Mouse (Mus musculus): ENCODE results near the gene Krtap26-1.

The Krtap26-1 gene

GRCm38 (mm10) chr16:88647358-88647846 is at the start of gene Krtap26-1:
Gene Krtap26-1 (minus strand): TSS chr16:88647796.
- no peaks in the 10 kb centered on the region for H3K27me3 ChIP-seq (ENCODE audit: control insufficient read depth, insufficient read depth, low read length, poor library complexity, severe bottlenecking)
- no peaks in the 10 kb centered on the region for H3K36me3 ChIP-seq (ENCODE audit: control insufficient read depth, insufficient read depth, low read length, poor library complexity, severe bottlenecking)
- DNase-seq (ENCODE audit: low read depth, low spot score) = no peak

- DNase-seq (ENCODE audit: low read depth, low spot score) = no peak
- Histone ChIP-seq H3K36me3 (ENCODE audit: control insufficient read depth, insufficient read depth, low read length, poor library complexity, severe bottlenecking) (no peaks in the 10 kb centered on the region), H3K27me3 (ENCODE audit: control insufficient read depth, insufficient read depth, low read length, poor library complexity, severe bottlenecking) (no peaks in the 10 kb centered on the region)
Measured at GRCm38 (mm10) chr16:88696256-88696655, 48.7 kb upstream of the Krtap26-1 start.

- no peaks in the 10 kb centered on the region for H3K27me3 ChIP-seq (ENCODE audit: control insufficient read depth, insufficient read depth, low read length, poor library complexity, severe bottlenecking)
- no peaks in the 10 kb centered on the region for H3K36me3 ChIP-seq (ENCODE audit: control insufficient read depth, insufficient read depth, low read length, poor library complexity, severe bottlenecking)
- DNase-seq (ENCODE audit: low read depth, low spot score) = no peak
Measured at GRCm38 (mm10) chr16:88681282-88681681, 33.7 kb upstream of the Krtap26-1 start.

- Histone ChIP-seq H3K36me3 (ENCODE audit: control insufficient read depth, insufficient read depth, low read length, poor library complexity, severe bottlenecking) (no peaks in the 10 kb centered on the region), H3K27me3 (ENCODE audit: control insufficient read depth, insufficient read depth, low read length, poor library complexity, severe bottlenecking) (no peaks in the 10 kb centered on the region)
- DNase-seq (ENCODE audit: low read depth, low spot score) = no peak
Measured at GRCm38 (mm10) chr16:88679099-88679498, 31.5 kb upstream of the Krtap26-1 start.

GRCm38 (mm10) chr16:88671571-88671970 is 24.0 kb upstream of the Krtap26-1 start, which contains the start of gene Krtap27-1:
Gene Krtap27-1 (minus strand): TSS chr16:88671671.
- Histone ChIP-seq H3K27me3 (ENCODE audit: control insufficient read depth, insufficient read depth, low read length, poor library complexity, severe bottlenecking) (no peaks in the 10 kb centered on the region), H3K36me3 (ENCODE audit: control insufficient read depth, insufficient read depth, low read length, poor library complexity, severe bottlenecking) (no peaks in the 10 kb centered on the region)
- no peak for DNase-seq (ENCODE audit: low read depth, low spot score)

- no peaks in the 10 kb centered on the region for H3K36me3 ChIP-seq (ENCODE audit: control insufficient read depth, insufficient read depth, low read length, poor library complexity, severe bottlenecking)
- no peaks in the 10 kb centered on the region for H3K27me3 ChIP-seq (ENCODE audit: control insufficient read depth, insufficient read depth, low read length, poor library complexity, severe bottlenecking)
- DNase-seq (ENCODE audit: low read depth, low spot score) = peak; percentile 41
Measured at GRCm38 (mm10) chr16:88657426-88657825, 9.8 kb upstream of the Krtap26-1 start.

GRCm38 (mm10) chr16:88651952-88652351 is 4.4 kb upstream of the Krtap26-1 start:
- H3K27me3 ChIP-seq (ENCODE audit: control insufficient read depth, insufficient read depth, low read length, poor library complexity, severe bottlenecking) = no peaks in the 10 kb centered on the region
- no peaks in the 10 kb centered on the region for H3K36me3 ChIP-seq (ENCODE audit: control insufficient read depth, insufficient read depth, low read length, poor library complexity, severe bottlenecking)
- DNase-seq (ENCODE audit: low read depth, low spot score) = no peak

- Histone ChIP-seq H3K36me3 (ENCODE audit: control insufficient read depth, insufficient read depth, low read length, poor library complexity, severe bottlenecking) (no peaks in the 10 kb centered on the region), H3K27me3 (ENCODE audit: control insufficient read depth, insufficient read depth, low read length, poor library complexity, severe bottlenecking) (no peaks in the 10 kb centered on the region)
- no peak for DNase-seq (ENCODE audit: low read depth, low spot score)
Measured at GRCm38 (mm10) chr16:88651082-88651481, 3.5 kb upstream of the Krtap26-1 start.

- Histone ChIP-seq H3K36me3 (ENCODE audit: control insufficient read depth, insufficient read depth, low read length, poor library complexity, severe bottlenecking) (no peaks in the 10 kb centered on the region), H3K27me3 (ENCODE audit: control insufficient read depth, insufficient read depth, low read length, poor library complexity, severe bottlenecking) (no peaks in the 10 kb centered on the region)
- no peak for DNase-seq (ENCODE audit: low read depth, low spot score)
Measured at GRCm38 (mm10) chr16:88646366-88647111, 1.1 kb downstream of the Krtap26-1 start.

- Histone ChIP-seq H3K36me3 (ENCODE audit: control insufficient read depth, insufficient read depth, low read length, poor library complexity, severe bottlenecking) (no peaks in the 10 kb centered on the region), H3K27me3 (ENCODE audit: control insufficient read depth, insufficient read depth, low read length, poor library complexity, severe bottlenecking) (no peaks in the 10 kb centered on the region)
- DNase-seq (ENCODE audit: low read depth, low spot score) = no peak
Measured at GRCm38 (mm10) chr16:88640053-88640452, 7.5 kb downstream of the Krtap26-1 start.

- no peaks in the 10 kb centered on the region for H3K27me3 ChIP-seq (ENCODE audit: control insufficient read depth, insufficient read depth, low read length, poor library complexity, severe bottlenecking)
- no peaks in the 10 kb centered on the region for H3K36me3 ChIP-seq (ENCODE audit: control insufficient read depth, insufficient read depth, low read length, poor library complexity, severe bottlenecking)
- DNase-seq (ENCODE audit: low read depth, low spot score) = no peak
Measured at GRCm38 (mm10) chr16:88635142-88635541, 12.5 kb downstream of the Krtap26-1 start.

- no peak for DNase-seq (ENCODE audit: low read depth, low spot score)
- H3K36me3 ChIP-seq (ENCODE audit: control insufficient read depth, insufficient read depth, low read length, poor library complexity, severe bottlenecking) = no peaks in the 10 kb centered on the region
Measured at GRCm38 (mm10) chr16:88631474-88631873, 16.1 kb downstream of the Krtap26-1 start.

GRCm38 (mm10) chr16:88627566-88627965 is 20.0 kb downstream of the Krtap26-1 start, which contains the start of gene 2310079G19Rik:
Gene 2310079G19Rik (minus strand): TSS chr16:88627666.
- Histone ChIP-seq H3K36me3 (ENCODE audit: control insufficient read depth, insufficient read depth, low read length, poor library complexity, severe bottlenecking) (no peaks in the 10 kb centered on the region), H3K27me3 (ENCODE audit: control insufficient read depth, insufficient read depth, low read length, poor library complexity, severe bottlenecking) (no peaks in the 10 kb centered on the region)
- no peak for DNase-seq (ENCODE audit: low read depth, low spot score)

More at GRCm38 (mm10) chr16:88631474-88631873, 16.1 kb downstream of the Krtap26-1 start:
- H3K27me3 ChIP-seq (ENCODE audit: control insufficient read depth, insufficient read depth, low read length, poor library complexity, severe bottlenecking) = no peaks in the 10 kb centered on the region

GRCm38 (mm10) chr16:88612712-88613111 is 34.9 kb downstream of the Krtap26-1 start:
- DNase-seq (ENCODE audit: low read depth, low spot score) = no peak
- H3K36me3 ChIP-seq (ENCODE audit: control insufficient read depth, insufficient read depth, low read length, poor library complexity, severe bottlenecking) = no peaks in the 10 kb centered on the region
- no peaks in the 10 kb centered on the region for H3K27me3 ChIP-seq (ENCODE audit: control insufficient read depth, insufficient read depth, low read length, poor library complexity, severe bottlenecking)

GRCm38 (mm10) chr16:88611922-88612321 is 35.7 kb downstream of the Krtap26-1 start, which contains the start of gene Krtap24-1:
Gene Krtap24-1 (minus strand): TSS chr16:88612279.
- H3K27me3 ChIP-seq (ENCODE audit: control insufficient read depth, insufficient read depth, low read length, poor library complexity, severe bottlenecking) = no peaks in the 10 kb centered on the region
- DNase-seq (ENCODE audit: low read depth, low spot score) = no peak
- no peaks in the 10 kb centered on the region for H3K36me3 ChIP-seq (ENCODE audit: control insufficient read depth, insufficient read depth, low read length, poor library complexity, severe bottlenecking)
